Mouse (Mus musculus): Measurements from ENCODE around the gene Tmem130. TPM values are rescaled to one million over a fixed set of nuclear protein-coding genes. Genes with fewer than 3 reads are reported as not detected.

The Tmem130 gene
- total RNA-seq, 2 experiments from 2014 or later: 189 to 201 TPM

GRCm38 (mm10) chr5:144734949-144735348 lies 26.7 kb downstream of the Tmem130 start:
- DNase-seq (ENCODE audit: low spot score in 2 of 2): peak; percentile 78 to 87

- DNase-seq (ENCODE audit: low spot score in 2 of 2): peak; percentile 74 to 87
Observed at GRCm38 (mm10) chr5:144733953-144734352, 27.7 kb downstream of the Tmem130 start.

GRCm38 (mm10) chr5:144729216-144729615 lies 32.4 kb downstream of the Tmem130 start:
- DNase-seq (ENCODE audit: low spot score in 2 of 2): no peak

- DNase-seq (ENCODE audit: low spot score in 2 of 2): no peak
Observed at GRCm38 (mm10) chr5:144728237-144728636, 33.4 kb downstream of the Tmem130 start.

GRCm38 (mm10) chr5:144727119-144727518 lies 34.5 kb downstream of the Tmem130 start:
- DNase-seq (ENCODE audit: low spot score in 2 of 2): peak; percentile 79 to 88

- no peak for DNase-seq (ENCODE audit: low spot score in 2 of 2)
Observed at GRCm38 (mm10) chr5:144725554-144725953, 36.1 kb downstream of the Tmem130 start.

- no peak for DNase-seq (ENCODE audit: low spot score in 2 of 2)
Observed at GRCm38 (mm10) chr5:144724926-144725325, 36.7 kb downstream of the Tmem130 start.

GRCm38 (mm10) chr5:144720281-144720680 lies 41.3 kb downstream of the Tmem130 start:
- peak; percentile 53 to 58 for DNase-seq (ENCODE audit: low spot score in 2 of 2)

- DNase-seq (ENCODE audit: low spot score in 2 of 2): peak; percentile 48 to 61
Observed at GRCm38 (mm10) chr5:144719781-144720180, 41.8 kb downstream of the Tmem130 start.

- DNase-seq (ENCODE audit: low spot score in 2 of 2): no peak
Observed at GRCm38 (mm10) chr5:144717186-144717585, 44.4 kb downstream of the Tmem130 start.

GRCm38 (mm10) chr5:144713371-144713770 lies 48.2 kb downstream of the Tmem130 start:
- no peak for DNase-seq (ENCODE audit: low spot score in 2 of 2)

GRCm38 (mm10) chr5:144707603-144708002 lies 54.0 kb downstream of the Tmem130 start:
- DNase-seq (ENCODE audit: low spot score in 2 of 2): peak; percentile 46 to 68

GRCm38 (mm10) chr5:144703464-144704368 lies 57.9 kb downstream of the Tmem130 start:
- peak in 1 of 2 experiments; percentile 2 for DNase-seq (ENCODE audit: low spot score in 2 of 2)

- no peak for DNase-seq (ENCODE audit: low spot score in 2 of 2)
Observed at GRCm38 (mm10) chr5:144695289-144696060, 66.1 kb downstream of the Tmem130 start.

GRCm38 (mm10) chr5:144694161-144694560 lies 67.5 kb downstream of the Tmem130 start:
- DNase-seq (ENCODE audit: low spot score in 2 of 2): peak in 1 of 2 experiments; percentile 7

GRCm38 (mm10) chr5:144691421-144691820 lies 70.2 kb downstream of the Tmem130 start:
- DNase-seq (ENCODE audit: low spot score in 2 of 2): no peak

GRCm38 (mm10) chr5:144688371-144688770 lies 73.2 kb downstream of the Tmem130 start:
- DNase-seq (ENCODE audit: low spot score in 2 of 2): no peak

Other genes starting within 250 kb of the Tmem130 start
- gene Nptx2, start 215.9 kb downstream of the Tmem130 start, total RNA-seq (2021): 100 to 1,000 TPM in 1 of 2 experiments, 10 to 100 TPM in 1; 87.1 to 143 TPM
- gene Trrap, start 5.9 kb upstream of the Tmem130 start, total RNA-seq (2021): 100 to 1,000 TPM; 138 to 146 TPM
- gene Smurf1, start 204.0 kb upstream of the Tmem130 start, total RNA-seq (2021): 10 to 100 TPM; 37.9 to 38.7 TPM